Mouse (Mus musculus): ENCODE measurements around the gene 6030452D12Rik. TPM values are rescaled to one million over a fixed set of nuclear protein-coding genes. Genes with fewer than 3 reads are reported as not detected.

Gene 6030452D12Rik
- polyA plus RNA-seq, 1 experiment = not detected

- H3K27ac ChIP-seq (ENCODE audit: insufficient read depth, low read length) = no peak overlapping the region
- H3K4me3 ChIP-seq (ENCODE audit: insufficient read depth, low read length) = no peak overlapping the region
- no peaks in the 10 kb centered on the region for H3K4me1 ChIP-seq (ENCODE audit: control insufficient read depth, insufficient read depth, low read length)
- TF ChIP-seq POLR2A (IDR thresholded peaks at IDR 0.05; ENCODE audit: extremely low read depth, insufficient read depth, low read length) = no peak
- TF ChIP-seq CTCF (IDR thresholded peaks at IDR 0.05; ENCODE audit: extremely low read depth, insufficient read depth, low read length) = no peak
Measured at GRCm38 (mm10) chr8:106515946-106516479, 15.7 kb downstream of the 6030452D12Rik start.

GRCm38 (mm10) chr8:106516581-106516980 is 16.3 kb downstream of the 6030452D12Rik start:
- Histone ChIP-seq H3K27ac (ENCODE audit: insufficient read depth, low read length) (no peak overlapping the region), H3K4me3 (ENCODE audit: insufficient read depth, low read length) (no peak overlapping the region), H3K4me1 (ENCODE audit: control insufficient read depth, insufficient read depth, low read length) (no peaks in the 10 kb centered on the region)
- TF ChIP-seq CTCF (IDR thresholded peaks at IDR 0.05; ENCODE audit: extremely low read depth, insufficient read depth, low read length) = no peak

- TF ChIP-seq POLR2A (IDR thresholded peaks at IDR 0.05; ENCODE audit: extremely low read depth, insufficient read depth, low read length) = no peak
- TF ChIP-seq CTCF (IDR thresholded peaks at IDR 0.05; ENCODE audit: extremely low read depth, insufficient read depth, low read length) = no peak
- Histone ChIP-seq H3K4me3 (ENCODE audit: insufficient read depth, low read length) (no peak overlapping the region), H3K4me1 (ENCODE audit: control insufficient read depth, insufficient read depth, low read length) (no peaks in the 10 kb centered on the region), H3K27ac (ENCODE audit: insufficient read depth, low read length) (no peak overlapping the region)
Measured at GRCm38 (mm10) chr8:106518763-106519162, 18.4 kb downstream of the 6030452D12Rik start.

- Histone ChIP-seq H3K27ac (ENCODE audit: insufficient read depth, low read length) (no peak overlapping the region), H3K4me1 (ENCODE audit: control insufficient read depth, insufficient read depth, low read length) (no peaks in the 10 kb centered on the region), H3K4me3 (ENCODE audit: insufficient read depth, low read length) (no peak overlapping the region)
- TF ChIP-seq POLR2A (IDR thresholded peaks at IDR 0.05; ENCODE audit: extremely low read depth, insufficient read depth, low read length) = no peak
- TF ChIP-seq CTCF (IDR thresholded peaks at IDR 0.05; ENCODE audit: extremely low read depth, insufficient read depth, low read length) = no peak
Measured at GRCm38 (mm10) chr8:106520578-106520977, 20.3 kb downstream of the 6030452D12Rik start.

GRCm38 (mm10) chr8:106521845-106522244 is 21.5 kb downstream of the 6030452D12Rik start:
- no peak for TF ChIP-seq CTCF (IDR thresholded peaks at IDR 0.05; ENCODE audit: extremely low read depth, insufficient read depth, low read length)
- no peak for TF ChIP-seq POLR2A (IDR thresholded peaks at IDR 0.05; ENCODE audit: extremely low read depth, insufficient read depth, low read length)
- Histone ChIP-seq H3K4me3 (ENCODE audit: insufficient read depth, low read length) (no peak overlapping the region), H3K4me1 (ENCODE audit: control insufficient read depth, insufficient read depth, low read length) (no peaks in the 10 kb centered on the region), H3K27ac (ENCODE audit: insufficient read depth, low read length) (no peak overlapping the region)

- Histone ChIP-seq H3K4me1 (ENCODE audit: control insufficient read depth, insufficient read depth, low read length) (no peaks in the 10 kb centered on the region), H3K27ac (ENCODE audit: insufficient read depth, low read length) (no peak overlapping the region), H3K4me3 (ENCODE audit: insufficient read depth, low read length) (no peak overlapping the region)
- TF ChIP-seq CTCF (IDR thresholded peaks at IDR 0.05; ENCODE audit: extremely low read depth, insufficient read depth, low read length) (no peak), POLR2A (IDR thresholded peaks at IDR 0.05; ENCODE audit: extremely low read depth, insufficient read depth, low read length) (no peak)
Measured at GRCm38 (mm10) chr8:106526725-106527124, 26.4 kb downstream of the 6030452D12Rik start.

GRCm38 (mm10) chr8:106527241-106528036 is 27.1 kb downstream of the 6030452D12Rik start:
- TF ChIP-seq POLR2A (IDR thresholded peaks at IDR 0.05; ENCODE audit: extremely low read depth, insufficient read depth, low read length) (no peak), CTCF (IDR thresholded peaks at IDR 0.05; ENCODE audit: extremely low read depth, insufficient read depth, low read length) (peak; percentile 16; the same call in 1 of the 2 replicates)
- Histone ChIP-seq H3K27ac (ENCODE audit: insufficient read depth, low read length) (no peak overlapping the region), H3K4me3 (ENCODE audit: insufficient read depth, low read length) (no peak overlapping the region), H3K4me1 (ENCODE audit: control insufficient read depth, insufficient read depth, low read length) (no peaks in the 10 kb centered on the region)

GRCm38 (mm10) chr8:106528596-106529249 is 28.4 kb downstream of the 6030452D12Rik start:
- Histone ChIP-seq H3K4me3 (ENCODE audit: insufficient read depth, low read length) (no peak overlapping the region), H3K4me1 (ENCODE audit: control insufficient read depth, insufficient read depth, low read length) (no peaks in the 10 kb centered on the region), H3K27ac (ENCODE audit: insufficient read depth, low read length) (no peak overlapping the region)
- TF ChIP-seq POLR2A (IDR thresholded peaks at IDR 0.05; ENCODE audit: extremely low read depth, insufficient read depth, low read length) = no peak
- no peak for TF ChIP-seq CTCF (IDR thresholded peaks at IDR 0.05; ENCODE audit: extremely low read depth, insufficient read depth, low read length)

- Histone ChIP-seq H3K4me1 (ENCODE audit: control insufficient read depth, insufficient read depth, low read length) (no peaks in the 10 kb centered on the region), H3K27ac (ENCODE audit: insufficient read depth, low read length) (no peak overlapping the region), H3K4me3 (ENCODE audit: insufficient read depth, low read length) (no peak overlapping the region)
- TF ChIP-seq CTCF (IDR thresholded peaks at IDR 0.05; ENCODE audit: extremely low read depth, insufficient read depth, low read length) = no peak
Measured at GRCm38 (mm10) chr8:106529885-106530482, 29.7 kb downstream of the 6030452D12Rik start.
